Mouse (Mus musculus) frontal cortex, adult 2 months (tissue): Measurements from ENCODE around the gene Med12l. TPM values are rescaled to one million over a fixed set of nuclear protein-coding genes. Genes with fewer than 3 reads are reported as not detected.

Source experiments
- DNase-seq, 2 experiments: peaks; one replicate each; pipeline ENCODE4 v3.0.0; 2022; ENCODE audit warnings: low spot score in 1 of 2; ENCODE audit errors: extremely low spot score in 1 of 2
- polyA plus RNA-seq: library from polyadenylated mRNA; depleted of rRNA; stranded (reverse); fragments of >200 nt; gene quantifications from 2 replicates; pipeline ENCODE4 v1.2.3, GENCODE M21; 2012

Med12l gene
- polyA plus RNA-seq, 1 experiment: 11.5 TPM

GRCm38 (mm10) chr3:59222303-59222702 is 216.7 kb downstream of the Med12l start:
- DNase-seq: no peak

- no peak for DNase-seq
Observed at GRCm38 (mm10) chr3:59225411-59225810, 219.8 kb downstream of the Med12l start.

- no peak for DNase-seq
Observed at GRCm38 (mm10) chr3:59227696-59228095, 222.1 kb downstream of the Med12l start.

GRCm38 (mm10) chr3:59228730-59229551 is 223.3 kb downstream of the Med12l start:
- peak in 1 of 2 experiments; percentile 47 for DNase-seq

GRCm38 (mm10) chr3:59230912-59231311 is 225.3 kb downstream of the Med12l start:
- DNase-seq: peak in 1 of 2 experiments; percentile 54

GRCm38 (mm10) chr3:59234878-59235277 is 229.3 kb downstream of the Med12l start:
- DNase-seq: no peak

- DNase-seq: peak; percentile 40 to 91
Observed at GRCm38 (mm10) chr3:59243384-59243783, 237.8 kb downstream of the Med12l start.

- no peak for DNase-seq
Observed at GRCm38 (mm10) chr3:59248031-59248430, 242.4 kb downstream of the Med12l start.

GRCm38 (mm10) chr3:59250454-59250853 is 244.8 kb downstream of the Med12l start:
- DNase-seq: no peak

- DNase-seq: peak in 1 of 2 experiments; percentile 27
Observed at GRCm38 (mm10) chr3:59257740-59258664, 252.4 kb downstream of the Med12l start.

GRCm38 (mm10) chr3:59260745-59261144 is 255.1 kb downstream of the Med12l start:
- no peak for DNase-seq

GRCm38 (mm10) chr3:59261709-59262472 is 256.3 kb downstream of the Med12l start:
- no peak for DNase-seq

GRCm38 (mm10) chr3:59262704-59263103 is 257.1 kb downstream of the Med12l start, which contains the start of gene P2ry12:
Gene P2ry12, minus strand, starts transcription at chr3:59262871.
- DNase-seq: no peak

GRCm38 (mm10) chr3:59263417-59263816 is 257.8 kb downstream of the Med12l start:
- no peak for DNase-seq

GRCm38 (mm10) chr3:59263988-59264387 is 258.4 kb downstream of the Med12l start:
- DNase-seq: no peak

- no peak for DNase-seq
Observed at GRCm38 (mm10) chr3:59270811-59271210, 265.2 kb downstream of the Med12l start.

GRCm38 (mm10) chr3:59277502-59278253 is 272.1 kb downstream of the Med12l start:
- DNase-seq: no peak

- no peak for DNase-seq
Observed at GRCm38 (mm10) chr3:59278254-59278533, 272.6 kb downstream of the Med12l start.

- DNase-seq: no peak
Observed at GRCm38 (mm10) chr3:59278620-59279019, 273.0 kb downstream of the Med12l start.

- no peak for DNase-seq
Observed at GRCm38 (mm10) chr3:59290551-59290950, 284.9 kb downstream of the Med12l start.
